Mouse (Mus musculus) limb, embryonic 15.5 days (tissue): ENCODE measurements around the gene Psma7. TPM values are rescaled to one million over a fixed set of nuclear protein-coding genes. Genes with fewer than 3 reads are reported as not detected.

Source experiments
- ATAC-seq: fragments of 200-750 bp; cut with Nextera tagmentation; 2 replicates; pipeline ENCODE4 v1.8.0; 2017; ENCODE audit warnings: low read depth, moderate TSS enrichment; ENCODE audit not compliant: insufficient number of reproducible peaks, low FRiP score, low TSS enrichment
- H3K27ac ChIP-seq: fragments of 300-500 bp; sonication (generic); 2 replicates; pipeline ENCODE4 v1.5.1; 2015; ENCODE audit warnings: moderate library complexity, mild to moderate bottlenecking, inconsistent platforms
- H3K27me3 ChIP-seq: fragments of 300-500 bp; sonication (generic); 2 replicates; pipeline ENCODE4 v1.6.1; 2015; ENCODE audit warnings: inconsistent platforms
- H3K36me3 ChIP-seq: fragments of 300-500 bp; sonication (generic); 2 replicates; pipeline ENCODE4 v1.6.1; 2015; ENCODE audit warnings: inconsistent platforms
- H3K4me1 ChIP-seq: fragments of 300-500 bp; sonication (generic); 2 replicates; pipeline ENCODE4 v1.6.1; 2015; ENCODE audit warnings: inconsistent platforms
- H3K4me2 ChIP-seq: fragments of 300-500 bp; sonication (generic); 2 replicates; pipeline ENCODE4 v1.6.1; 2015; ENCODE audit warnings: mild to moderate bottlenecking, inconsistent platforms
- H3K4me3 ChIP-seq: fragments of 300-500 bp; sonication (generic); 2 replicates; pipeline ENCODE4 v1.5.1; 2015; ENCODE audit warnings: mild to moderate bottlenecking, inconsistent platforms
- H3K9ac ChIP-seq: fragments of 300-500 bp; sonication (generic); 2 replicates; pipeline ENCODE4 v1.6.1; 2015; ENCODE audit warnings: inconsistent platforms
- H3K9me3 ChIP-seq: fragments of 300-500 bp; sonication (generic); 2 replicates; pipeline ENCODE4 v1.6.1; 2016; ENCODE audit warnings: inconsistent platforms
- WGBS: fragments of 180-500 bp; shearing (Covaris S2); methylation state at CpG from one replicate; pipeline ENCODE4 v1.1.7; 2015; 5-methylcytosine and 5-hydroxymethylcytosine counted together
- polyA plus RNA-seq: library from polyadenylated mRNA; unstranded; fragments of >200 nt; fragmentation: Nextera tagmentation; extraction: Ambion mirVana; gene quantifications from 2 replicates; pipeline ENCODE4 v1.2.1, GENCODE M21; 2015

Gene Psma7
- polyA plus RNA-seq, result 471 and 519 TPM in 2 replicates

- ATAC-seq, result peak; percentile 90
- Histone ChIP-seq H3K4me3 (peak within 1 kb of the TSS; percentile 99), H3K36me3 (peaks cover 25% of the 10 kb centered on the region), H3K27ac (peak within 1 kb of the TSS; percentile 94), H3K27me3 (no peaks in the 10 kb centered on the region), H3K4me2 (peak within 1 kb of the TSS; percentile 93), H3K9ac (peak within 1 kb of the TSS; percentile 88), H3K4me1 (peaks cover 34% of the 10 kb centered on the region), H3K9me3 (no peaks in the 10 kb centered on the region)
- under 1% methylated on average over 78 of the region's 78 CpGs for WGBS
Measured at GRCm38 (mm10) chr2:180042256-180042857, at the start of gene Psma7, which contains the start of gene Ss18l1. Psma7 (minus strand) TSS chr2:180042433. Ss18l1 (plus strand) TSS chr2:180042509.

GRCm38 (mm10) chr2:180090285-180090684 lies 48.1 kb upstream of the Psma7 start:
- peaks cover 2% of the 10 kb centered on the region; the same call in 1 of the 2 replicates for H3K27me3 ChIP-seq
- H3K4me3 ChIP-seq, result no peak overlapping the region
- H3K4me1 ChIP-seq, result no peaks in the 10 kb centered on the region
- ATAC-seq, result peak; percentile 53; the same call in 1 of the 2 replicates
- H3K27ac ChIP-seq, result no peak overlapping the region
- H3K4me2 ChIP-seq, result no peak overlapping the region
- 57% methylated on average over 11 of the region's 11 CpGs for WGBS
- H3K9me3 ChIP-seq, result no peaks in the 10 kb centered on the region
- 0 out of 2 replicates have a peak, but pooled peaks cover 9% of the 10 kb centered on the region for H3K36me3 ChIP-seq
- no peak overlapping the region for H3K9ac ChIP-seq

GRCm38 (mm10) chr2:180087472-180087871 lies 45.2 kb upstream of the Psma7 start:
- no peak overlapping the region for H3K4me3 ChIP-seq
- H3K9me3 ChIP-seq, result no peaks in the 10 kb centered on the region
- ATAC-seq, result no peak
- H3K36me3 ChIP-seq, result peaks cover 18% of the 10 kb centered on the region
- no peak overlapping the region for H3K27ac ChIP-seq
- no peaks in the 10 kb centered on the region for H3K4me1 ChIP-seq
- no peak overlapping the region for H3K4me2 ChIP-seq
- no peak overlapping the region for H3K9ac ChIP-seq
- 83% methylated on average over 4 of the region's 4 CpGs for WGBS
- H3K27me3 ChIP-seq, result 0 out of 2 replicates have a peak, but pooled peaks cover 2% of the 10 kb centered on the region

- Histone ChIP-seq H3K27me3 (0 out of 2 replicates have a peak, but pooled peaks cover 2% of the 10 kb centered on the region), H3K27ac (no peak overlapping the region), H3K9ac (no peak overlapping the region), H3K4me1 (no peaks in the 10 kb centered on the region), H3K4me2 (no peak overlapping the region), H3K36me3 (peaks cover 23% of the 10 kb centered on the region), H3K4me3 (no peak overlapping the region), H3K9me3 (no peaks in the 10 kb centered on the region)
- no peak for ATAC-seq
- 78% methylated on average over 5 of the region's 5 CpGs for WGBS
Measured at GRCm38 (mm10) chr2:180086637-180087027, 44.4 kb upstream of the Psma7 start.

- 0 out of 2 replicates have a peak, but pooled peaks cover 2% of the 10 kb centered on the region for H3K27me3 ChIP-seq
- H3K4me3 ChIP-seq, result no peak overlapping the region
- H3K4me2 ChIP-seq, result no peak overlapping the region
- H3K4me1 ChIP-seq, result no peaks in the 10 kb centered on the region
- 68% methylated on average over 16 of the region's 16 CpGs for WGBS
- no peak overlapping the region for H3K9ac ChIP-seq
- ATAC-seq, result no peak
- H3K27ac ChIP-seq, result no peak overlapping the region
- H3K36me3 ChIP-seq, result peaks cover 23% of the 10 kb centered on the region
- H3K9me3 ChIP-seq, result no peaks in the 10 kb centered on the region
Measured at GRCm38 (mm10) chr2:180085926-180086636, 43.8 kb upstream of the Psma7 start.

- H3K4me2 ChIP-seq, result no peak overlapping the region
- ATAC-seq, result no peak
- no peak overlapping the region for H3K9ac ChIP-seq
- H3K36me3 ChIP-seq, result peaks cover 29% of the 10 kb centered on the region
- 24% methylated on average over 3 of the region's 3 CpGs for WGBS
- H3K9me3 ChIP-seq, result no peaks in the 10 kb centered on the region
- no peak overlapping the region for H3K27ac ChIP-seq
- no peaks in the 10 kb centered on the region for H3K4me1 ChIP-seq
- no peaks in the 10 kb centered on the region for H3K27me3 ChIP-seq
- no peak overlapping the region for H3K4me3 ChIP-seq
Measured at GRCm38 (mm10) chr2:180084565-180084964, 42.3 kb upstream of the Psma7 start.

- no peak for ATAC-seq
- 88% methylated on average over 10 of the region's 10 CpGs for WGBS
- H3K4me1 ChIP-seq, result no peaks in the 10 kb centered on the region
- H3K4me3 ChIP-seq, result no peak overlapping the region
- H3K4me2 ChIP-seq, result no peak overlapping the region
- H3K27me3 ChIP-seq, result no peaks in the 10 kb centered on the region
- H3K27ac ChIP-seq, result no peak overlapping the region
- H3K9ac ChIP-seq, result no peak overlapping the region
- no peaks in the 10 kb centered on the region for H3K9me3 ChIP-seq
- peaks cover 38% of the 10 kb centered on the region for H3K36me3 ChIP-seq
Measured at GRCm38 (mm10) chr2:180083063-180083462, 40.8 kb upstream of the Psma7 start.

GRCm38 (mm10) chr2:180080680-180081079 lies 38.4 kb upstream of the Psma7 start:
- H3K27me3 ChIP-seq, result no peaks in the 10 kb centered on the region
- H3K4me2 ChIP-seq, result no peak overlapping the region
- no peak overlapping the region for H3K27ac ChIP-seq
- no peaks in the 10 kb centered on the region for H3K9me3 ChIP-seq
- no peaks in the 10 kb centered on the region for H3K4me1 ChIP-seq
- peaks cover 45% of the 10 kb centered on the region for H3K36me3 ChIP-seq
- H3K9ac ChIP-seq, result no peak overlapping the region
- WGBS, result 93% methylated on average over 8 of the region's 8 CpGs
- no peak for ATAC-seq
- no peak overlapping the region for H3K4me3 ChIP-seq

GRCm38 (mm10) chr2:180077622-180078021 lies 35.4 kb upstream of the Psma7 start:
- H3K4me3 ChIP-seq, result no peak overlapping the region
- H3K9ac ChIP-seq, result no peak overlapping the region
- H3K27me3 ChIP-seq, result no peaks in the 10 kb centered on the region
- H3K9me3 ChIP-seq, result no peaks in the 10 kb centered on the region
- H3K36me3 ChIP-seq, result peaks cover 39% of the 10 kb centered on the region
- no peak for ATAC-seq
- no peak overlapping the region for H3K27ac ChIP-seq
- 55% methylated on average over 3 of the region's 3 CpGs for WGBS
- H3K4me2 ChIP-seq, result no peak overlapping the region
- H3K4me1 ChIP-seq, result no peaks in the 10 kb centered on the region

- Histone ChIP-seq H3K4me2 (no peak overlapping the region), H3K4me3 (no peak overlapping the region), H3K27me3 (no peaks in the 10 kb centered on the region), H3K4me1 (peaks cover 10% of the 10 kb centered on the region), H3K36me3 (peaks cover 26% of the 10 kb centered on the region), H3K9me3 (no peaks in the 10 kb centered on the region), H3K9ac (no peak overlapping the region), H3K27ac (no peak overlapping the region)
- ATAC-seq, result no peak
- 87% methylated on average over 7 of the region's 7 CpGs for WGBS
Measured at GRCm38 (mm10) chr2:180072886-180073285, 30.7 kb upstream of the Psma7 start.

- WGBS, result 75% methylated on average over 2 of the region's 2 CpGs
- no peak overlapping the region for H3K4me2 ChIP-seq
- H3K4me1 ChIP-seq, result peaks cover 10% of the 10 kb centered on the region
- no peak overlapping the region for H3K9ac ChIP-seq
- H3K4me3 ChIP-seq, result no peak overlapping the region
- H3K27ac ChIP-seq, result no peak overlapping the region
- no peak for ATAC-seq
- H3K9me3 ChIP-seq, result no peaks in the 10 kb centered on the region
- no peaks in the 10 kb centered on the region for H3K27me3 ChIP-seq
- H3K36me3 ChIP-seq, result peaks cover 23% of the 10 kb centered on the region
Measured at GRCm38 (mm10) chr2:180071671-180072070, 29.4 kb upstream of the Psma7 start.
